Mouse (Mus musculus) kidney, adult 2 months (tissue): ENCODE data around the gene Eif4g1.

Experiments used
- CTCF ChIP-seq: fragments of 200-500 bp; conservative IDR thresholded peaks from 2 replicates; pipeline ENCODE4 v1.5.1; 2011; ENCODE audit warnings: low read depth, mild to moderate bottlenecking, control low read depth, low read length, moderate library complexity, mixed read lengths; ENCODE audit not compliant: insufficient read depth, insufficient read length
- POLR2A ChIP-seq: fragments of 200-500 bp; IDR thresholded peaks from one replicate; pipeline ENCODE4 v1.6.1; 2011; ENCODE audit warnings: low read depth, low read length, control low read depth

DNA sequence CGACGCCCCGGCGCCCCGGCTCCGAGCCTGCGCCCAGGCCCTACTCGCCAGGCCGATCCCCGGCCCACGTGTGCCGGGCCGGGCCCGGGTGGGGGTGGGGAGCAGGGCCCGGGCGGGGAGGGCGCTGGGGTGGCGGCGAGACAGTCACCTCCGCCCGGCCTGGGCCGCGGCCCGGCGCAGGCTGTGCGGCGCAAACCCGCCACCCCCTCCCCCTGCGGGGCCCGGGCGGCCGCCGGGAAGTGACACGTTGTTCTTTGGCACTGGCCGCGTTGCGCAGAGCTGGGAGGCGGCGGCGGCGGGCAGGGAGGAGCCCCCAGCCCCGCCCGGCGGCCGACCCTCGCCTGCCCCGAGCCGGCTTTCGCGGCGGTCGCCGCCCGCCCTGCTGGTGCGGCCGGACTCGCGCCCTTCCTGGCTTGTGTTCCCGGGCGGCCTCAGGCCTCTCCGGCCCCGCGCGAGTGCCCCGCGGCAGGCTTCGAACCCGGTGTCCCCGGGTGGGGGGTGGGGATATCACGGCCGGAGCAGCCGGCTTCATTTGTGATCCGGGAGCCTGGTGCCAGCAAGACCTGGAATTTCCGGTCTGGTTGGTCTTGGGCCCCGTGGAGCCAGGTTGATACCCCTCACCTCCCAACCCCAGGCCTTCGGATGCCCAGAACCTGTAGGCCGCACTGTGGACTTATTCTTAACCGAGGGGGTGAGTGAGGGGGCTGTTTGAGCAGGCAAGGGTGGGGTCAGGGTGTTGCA lies 5.0 kb downstream of the Eif4g1 start:
- TF ChIP-seq POLR2A (no peak), CTCF (no peak)
